Mouse (Mus musculus): Measurements from ENCODE around the gene Smtnl2. TPM values are rescaled to one million over a fixed set of nuclear protein-coding genes. Genes with fewer than 3 reads are reported as not detected.
A peak's percentile ranks its signal among the peaks of the same experiment; 100 is the strongest.
"Not testable (repeated sequence)": the region's sequence is repeated elsewhere in the genome, so short reads cannot be mapped to it uniquely, and the experiment has no call there.

Smtnl2 gene
- total RNA-seq (2014; fragmentation: Nextera tagmentation): 0.79 and 1.2 TPM in 2 replicates
- not detected in 2 replicates for total RNA-seq (2017)

GRCm38 (mm10) chr11:72411093-72411921 is at the start of gene Smtnl2:
TSS of gene Smtnl2 (minus strand) at chr11:72411713.
- ATAC-seq (replicated peaks; ENCODE audit: poor library complexity, severe bottlenecking): peak; percentile 87

GRCm38 (mm10) chr11:72458502-72458901 is 47.0 kb upstream of the Smtnl2 start:
- ATAC-seq (replicated peaks; ENCODE audit: poor library complexity, severe bottlenecking): peak; percentile 10; the same call in 1 of the 2 replicates

- ATAC-seq (replicated peaks; ENCODE audit: poor library complexity, severe bottlenecking): peak; percentile 88
Measured at GRCm38 (mm10) chr11:72457995-72458496, 46.5 kb upstream of the Smtnl2 start.

DNA sequence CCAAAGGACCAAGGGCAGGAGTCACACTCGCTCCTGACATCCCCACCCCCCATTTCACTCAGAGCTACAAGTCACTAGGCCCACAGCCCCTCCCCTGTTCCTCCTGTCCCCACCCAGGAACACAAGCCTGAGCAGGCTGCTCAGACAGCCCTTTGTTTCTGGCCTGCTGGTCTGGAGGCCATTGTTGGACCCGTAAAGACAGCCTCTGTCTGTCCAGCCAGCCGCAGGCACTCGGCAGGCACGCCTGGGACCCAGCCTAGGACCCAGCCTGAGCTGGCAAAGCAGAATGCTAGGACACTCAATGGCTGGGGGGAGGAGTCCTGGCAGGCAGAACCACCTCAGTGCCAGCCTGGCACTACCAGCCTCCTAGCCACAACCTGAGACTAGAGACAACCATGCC is 44.2 kb upstream of the Smtnl2 start:
- no peak for ATAC-seq (replicated peaks; ENCODE audit: poor library complexity, severe bottlenecking)

GRCm38 (mm10) chr11:72453105-72453953 is 41.8 kb upstream of the Smtnl2 start:
- no peak for ATAC-seq (replicated peaks; ENCODE audit: poor library complexity, severe bottlenecking)

GRCm38 (mm10) chr11:72452140-72452665 is 40.7 kb upstream of the Smtnl2 start:
- no peak for ATAC-seq (replicated peaks; ENCODE audit: poor library complexity, severe bottlenecking)

GRCm38 (mm10) chr11:72447475-72447874 is 36.0 kb upstream of the Smtnl2 start:
- peak; percentile 41 for ATAC-seq (replicated peaks; ENCODE audit: poor library complexity, severe bottlenecking)

- peak; percentile 58 for ATAC-seq (replicated peaks; ENCODE audit: poor library complexity, severe bottlenecking)
Measured at GRCm38 (mm10) chr11:72446311-72447105, 35.0 kb upstream of the Smtnl2 start.

GRCm38 (mm10) chr11:72440965-72441664 is 29.6 kb upstream of the Smtnl2 start, which contains the start of gene Mybbp1a:
TSS of gene Mybbp1a (plus strand) at chr11:72441355.
- peak; percentile 90 for ATAC-seq (replicated peaks; ENCODE audit: poor library complexity, severe bottlenecking)

DNA sequence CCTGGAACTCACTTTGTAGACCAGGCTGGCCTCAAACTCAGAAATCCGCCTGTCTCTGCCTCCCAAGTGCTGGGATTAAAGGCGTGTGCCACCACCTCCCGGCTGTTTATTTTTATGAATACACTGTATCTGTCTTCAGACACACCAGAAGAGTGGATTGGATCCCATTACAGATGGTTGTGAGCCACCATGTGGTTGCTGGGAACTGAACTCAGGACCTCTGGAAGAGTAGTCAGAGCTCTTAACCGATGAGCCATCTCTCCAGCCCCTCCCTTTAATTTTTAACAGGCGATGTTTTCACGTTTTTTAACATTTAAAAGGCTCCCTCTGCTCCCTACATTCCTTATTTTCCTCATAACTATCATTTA is 29.1 kb upstream of the Smtnl2 start:
- ATAC-seq (replicated peaks; ENCODE audit: poor library complexity, severe bottlenecking): not testable (repeated sequence)

- ATAC-seq (replicated peaks; ENCODE audit: poor library complexity, severe bottlenecking): no peak
Measured at GRCm38 (mm10) chr11:72438411-72438810, 26.9 kb upstream of the Smtnl2 start.

- ATAC-seq (replicated peaks; ENCODE audit: poor library complexity, severe bottlenecking): no peak
Measured at GRCm38 (mm10) chr11:72436756-72437650, 25.5 kb upstream of the Smtnl2 start.

DNA sequence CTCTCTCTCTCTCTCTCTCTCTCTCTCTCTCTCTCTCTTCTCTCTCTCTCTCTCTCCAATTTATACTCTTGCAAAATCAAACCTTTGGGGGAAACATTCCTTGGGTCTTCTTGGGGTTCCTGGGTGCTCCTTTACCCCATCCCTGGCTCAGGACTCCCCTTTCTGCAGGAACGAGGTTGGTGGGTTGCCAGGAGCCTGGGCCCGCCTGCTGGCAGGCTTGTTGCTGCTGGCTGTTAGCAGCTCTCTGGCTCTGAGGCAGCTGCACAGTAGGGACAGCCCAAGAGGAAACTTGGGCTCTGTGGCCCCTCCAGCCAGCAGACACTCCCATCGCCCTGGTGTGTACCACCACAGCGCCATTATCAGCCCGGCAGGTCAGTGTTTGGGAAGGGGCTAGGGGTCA is 24.8 kb upstream of the Smtnl2 start:
- ATAC-seq (replicated peaks; ENCODE audit: poor library complexity, severe bottlenecking): no peak

DNA sequence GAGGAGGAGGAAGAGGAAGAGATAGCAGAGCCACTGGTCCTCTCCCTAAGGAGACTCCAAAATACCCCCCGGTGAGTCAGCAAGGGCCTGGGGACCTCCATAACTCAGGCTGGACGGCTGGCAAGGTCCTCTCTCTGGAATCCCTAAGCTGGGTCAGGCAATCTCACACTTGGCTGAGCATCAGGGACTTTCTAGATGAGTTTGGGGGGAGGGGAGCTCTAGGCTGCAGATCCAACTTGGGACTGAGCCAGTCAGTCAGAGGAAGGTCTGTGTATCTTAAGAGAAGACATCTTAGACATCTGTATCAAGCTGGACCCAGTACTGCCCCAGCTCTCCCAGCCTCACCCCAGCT is 24.2 kb upstream of the Smtnl2 start:
- ATAC-seq (replicated peaks; ENCODE audit: poor library complexity, severe bottlenecking): no peak

GRCm38 (mm10) chr11:72434963-72435693 is 23.6 kb upstream of the Smtnl2 start, which contains the start of gene Ggt6:
TSS of gene Ggt6 (plus strand) at chr11:72435526.
- ATAC-seq (replicated peaks; ENCODE audit: poor library complexity, severe bottlenecking): no peak

GRCm38 (mm10) chr11:72430311-72431068 is 19.0 kb upstream of the Smtnl2 start:
- not testable (repeated sequence) for ATAC-seq (replicated peaks; ENCODE audit: poor library complexity, severe bottlenecking)

DNA sequence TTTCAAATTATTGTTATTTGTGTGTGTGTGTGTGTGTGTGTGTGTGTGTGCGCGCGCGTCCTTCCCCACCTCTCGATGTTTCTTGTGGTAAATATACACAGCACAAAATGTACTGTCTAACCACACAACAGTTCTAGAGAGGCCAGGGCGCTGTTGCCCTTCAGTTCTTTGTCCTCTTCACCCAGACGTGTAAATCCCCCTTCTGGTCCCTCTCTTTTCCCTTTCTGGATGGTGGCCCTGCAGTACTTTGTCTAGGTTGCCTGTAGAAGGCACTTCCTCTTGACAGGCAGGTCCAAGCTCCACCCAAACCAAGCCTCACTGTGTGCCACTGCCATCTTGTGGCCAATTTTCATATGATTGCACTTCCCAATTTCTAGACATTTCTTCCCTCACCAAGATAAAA is 17.8 kb upstream of the Smtnl2 start:
- ATAC-seq (replicated peaks; ENCODE audit: poor library complexity, severe bottlenecking): peak; percentile 98

Measured in granulocyte monocyte progenitor cell, adult 5-6 weeks (primary cell).